Mouse (Mus musculus): ENCODE results near the gene Cntn3.

DNA sequence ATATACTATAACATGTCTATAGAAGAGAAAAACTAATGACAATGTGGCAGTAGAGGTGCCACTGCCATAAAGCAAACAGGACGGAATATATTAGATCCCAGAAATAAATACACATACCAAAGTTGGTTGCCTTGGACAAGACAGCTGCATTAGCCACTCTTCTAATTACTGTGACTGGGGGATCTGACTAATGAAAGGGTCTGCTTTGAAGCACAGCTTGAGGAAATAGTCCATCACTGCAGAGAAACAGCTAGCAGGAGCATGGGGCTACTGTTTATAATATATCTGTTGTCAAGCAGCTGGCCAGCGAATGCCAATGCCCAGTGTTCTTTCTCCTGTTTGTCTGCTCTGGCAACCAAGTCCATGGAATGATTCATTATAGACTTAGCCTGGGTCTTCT is 51.9 kb downstream of the Cntn3 start:
- TF ChIP-seq CTCF (IDR thresholded peaks at IDR 0.05; ENCODE audit: control insufficient read depth, insufficient read depth, insufficient replicate concordance, low read depth, low read length), result no peak
- TF ChIP-seq POLR2A (IDR thresholded peaks at IDR 0.05; ENCODE audit: control insufficient read depth, low read depth, low read length), result no peak
